Mouse (Mus musculus) neural tube, embryonic 15.5 days (tissue): ENCODE data around the gene Gm49373. TPM values are rescaled to one million over a fixed set of nuclear protein-coding genes. Genes with fewer than 3 reads are reported as not detected.
"Not testable (repeated sequence)": the region's sequence is repeated elsewhere in the genome, so short reads cannot be mapped to it uniquely, and the experiment has no call there.

ENCODE experiments used
- ATAC-seq: fragments of 200-750 bp; cut with Nextera tagmentation; 2 replicates; pipeline ENCODE4 v1.8.0; 2017; ENCODE audit warnings: mild to moderate bottlenecking, moderate TSS enrichment, moderate library complexity; ENCODE audit not compliant: low FRiP score
- H3K27ac ChIP-seq: fragments of 300-500 bp; sonication (generic); replicated peaks from 2 replicates; pipeline ENCODE4 v1.5.1; 2015; ENCODE audit warnings: mild to moderate bottlenecking, inconsistent platforms
- H3K27me3 ChIP-seq: fragments of 300-500 bp; sonication (generic); replicated peaks from 2 replicates; pipeline ENCODE4 v1.6.1; 2015; ENCODE audit warnings: inconsistent platforms
- H3K36me3 ChIP-seq: fragments of 300-500 bp; sonication (generic); 2 replicates; pipeline ENCODE4 v1.6.1; 2015; ENCODE audit warnings: inconsistent platforms
- H3K4me1 ChIP-seq: fragments of 300-500 bp; sonication (generic); 2 replicates; pipeline ENCODE4 v1.6.1; 2015; ENCODE audit warnings: inconsistent platforms
- H3K4me2 ChIP-seq: fragments of 300-500 bp; sonication (generic); 2 replicates; pipeline ENCODE4 v1.6.1; 2015; ENCODE audit warnings: inconsistent platforms, mild to moderate bottlenecking, moderate library complexity
- H3K4me3 ChIP-seq: fragments of 300-500 bp; sonication (generic); replicated peaks from 2 replicates; pipeline ENCODE4 v1.5.1; 2015; ENCODE audit warnings: mild to moderate bottlenecking, inconsistent platforms
- H3K9ac ChIP-seq: fragments of 300-500 bp; sonication (generic); replicated peaks from 2 replicates; pipeline ENCODE4 v1.6.1; 2015; ENCODE audit warnings: mild to moderate bottlenecking, inconsistent platforms
- H3K9me3 ChIP-seq: fragments of 300-500 bp; sonication (generic); replicated peaks from 2 replicates; pipeline ENCODE4 v1.6.1; 2016; ENCODE audit warnings: inconsistent platforms
- WGBS: fragments of 180-500 bp; shearing (Covaris S2); methylation state at CpG from one replicate; pipeline ENCODE4 v1.1.7; 2015; ENCODE audit warnings: mixed read lengths; 5-methylcytosine and 5-hydroxymethylcytosine counted together
- polyA plus RNA-seq: library from polyadenylated mRNA; unstranded; fragments of >200 nt; fragmentation: Nextera tagmentation; extraction: Ambion mirVana; gene quantifications from 2 replicates; pipeline ENCODE4 v1.2.1, GENCODE M21; 2015

The Gm49373 gene
- polyA plus RNA-seq, 1 experiment from 2014 or later, result 2.2 TPM

GRCm38 (mm10) chr9:21067006-21067684 lies 5.8 kb downstream of the Gm49373 start, which contains the start of gene Zglp1:
Gene Zglp1 (minus strand): TSS chr9:21067093.
- H3K4me3 ChIP-seq, result no peak within 1 kb of the TSS
- no peak within 1 kb of the TSS for H3K9ac ChIP-seq
- no peak within 1 kb of the TSS for H3K4me2 ChIP-seq
- ATAC-seq, result no peak
- H3K36me3 ChIP-seq, result peaks cover 48% of the 10 kb centered on the region
- no peaks in the 10 kb centered on the region for H3K9me3 ChIP-seq
- WGBS, result 89% methylated on average over 26 of the region's 27 CpGs
- no peak within 1 kb of the TSS for H3K27ac ChIP-seq
- H3K4me1 ChIP-seq, result peaks cover 7% of the 10 kb centered on the region
- no peaks in the 10 kb centered on the region for H3K27me3 ChIP-seq

- H3K4me2 ChIP-seq, result no peak overlapping the region
- no peaks in the 10 kb centered on the region for H3K9me3 ChIP-seq
- H3K4me3 ChIP-seq, result no peak overlapping the region
- no peaks in the 10 kb centered on the region for H3K4me1 ChIP-seq
- no peak overlapping the region for H3K9ac ChIP-seq
- ATAC-seq, result no peak
- H3K36me3 ChIP-seq, result peaks cover 39% of the 10 kb centered on the region
- H3K27ac ChIP-seq, result no peak overlapping the region
- no peaks in the 10 kb centered on the region for H3K27me3 ChIP-seq
- 98% methylated on average over 2 of the region's 2 CpGs for WGBS
Observed at GRCm38 (mm10) chr9:21062928-21063327, 10.0 kb downstream of the Gm49373 start.

GRCm38 (mm10) chr9:21051578-21051977 lies 21.3 kb downstream of the Gm49373 start:
- ATAC-seq, result no peak
- WGBS, result 67% methylated on average over 10 of the region's 10 CpGs

GRCm38 (mm10) chr9:21045235-21045634 lies 27.7 kb downstream of the Gm49373 start:
- Histone ChIP-seq H3K4me2 (no peak overlapping the region), H3K4me3 (no peak overlapping the region), H3K27ac (no peak overlapping the region), H3K4me1 (no peaks in the 10 kb centered on the region), H3K36me3 (no peaks in the 10 kb centered on the region), H3K9ac (no peak overlapping the region), H3K27me3 (peaks cover 5% of the 10 kb centered on the region), H3K9me3 (no peaks in the 10 kb centered on the region)
- WGBS, result 83% methylated on average over 3 of the region's 3 CpGs
- no peak for ATAC-seq

More at GRCm38 (mm10) chr9:21051578-21051977, 21.3 kb downstream of the Gm49373 start:
- H3K27ac ChIP-seq, result no peak overlapping the region
- H3K27me3 ChIP-seq, result peaks cover 4% of the 10 kb centered on the region; the same call in 1 of the 2 replicates
- no peak overlapping the region for H3K4me3 ChIP-seq
- no peaks in the 10 kb centered on the region for H3K4me1 ChIP-seq
- H3K36me3 ChIP-seq, result no peaks in the 10 kb centered on the region
- H3K4me2 ChIP-seq, result no peak overlapping the region
- H3K9ac ChIP-seq, result no peak overlapping the region
- no peaks in the 10 kb centered on the region for H3K9me3 ChIP-seq

GRCm38 (mm10) chr9:21044785-21045184 lies 28.1 kb downstream of the Gm49373 start:
- 59% methylated on average over 1 of the region's 1 CpGs for WGBS
- not testable (repeated sequence) for H3K4me2 ChIP-seq, ATAC-seq, H3K4me1 ChIP-seq, H3K4me3 ChIP-seq, H3K36me3 ChIP-seq, H3K9ac ChIP-seq, H3K9me3 ChIP-seq, H3K27me3 ChIP-seq, H3K27ac ChIP-seq

- Histone ChIP-seq H3K4me2 (no peak overlapping the region), H3K27ac (no peak overlapping the region), H3K4me1 (no peaks in the 10 kb centered on the region), H3K4me3 (no peak overlapping the region), H3K9me3 (no peaks in the 10 kb centered on the region), H3K9ac (no peak overlapping the region), H3K36me3 (no peaks in the 10 kb centered on the region), H3K27me3 (peaks cover 22% of the 10 kb centered on the region)
- 87% methylated on average over 4 of the region's 4 CpGs for WGBS
- ATAC-seq, result no peak
Observed at GRCm38 (mm10) chr9:21043563-21043962, 29.3 kb downstream of the Gm49373 start.

GRCm38 (mm10) chr9:21041308-21041707 lies 31.6 kb downstream of the Gm49373 start:
- no peak overlapping the region for H3K9ac ChIP-seq
- no peak overlapping the region for H3K27ac ChIP-seq
- ATAC-seq, result no peak
- no peaks in the 10 kb centered on the region for H3K36me3 ChIP-seq
- H3K4me3 ChIP-seq, result no peak overlapping the region
- WGBS, result 54% methylated on average over 4 of the region's 4 CpGs
- H3K27me3 ChIP-seq, result peaks cover 44% of the 10 kb centered on the region
- H3K9me3 ChIP-seq, result no peaks in the 10 kb centered on the region
- H3K4me2 ChIP-seq, result no peak overlapping the region
- H3K4me1 ChIP-seq, result peaks cover 19% of the 10 kb centered on the region

- no peaks in the 10 kb centered on the region for H3K9me3 ChIP-seq
- 72% methylated on average over 3 of the region's 3 CpGs for WGBS
- no peak overlapping the region for H3K4me3 ChIP-seq
- no peaks in the 10 kb centered on the region for H3K36me3 ChIP-seq
- no peak overlapping the region for H3K9ac ChIP-seq
- peaks cover 34% of the 10 kb centered on the region for H3K4me1 ChIP-seq
- H3K4me2 ChIP-seq, result no peak overlapping the region
- peaks cover 59% of the 10 kb centered on the region for H3K27me3 ChIP-seq
- ATAC-seq, result no peak
- H3K27ac ChIP-seq, result no peak overlapping the region
Observed at GRCm38 (mm10) chr9:21039779-21040178, 33.1 kb downstream of the Gm49373 start.

GRCm38 (mm10) chr9:21037481-21037891 lies 35.4 kb downstream of the Gm49373 start:
- no peaks in the 10 kb centered on the region for H3K9me3 ChIP-seq
- peaks cover 80% of the 10 kb centered on the region for H3K27me3 ChIP-seq
- peaks cover 52% of the 10 kb centered on the region for H3K4me1 ChIP-seq
- H3K36me3 ChIP-seq, result no peaks in the 10 kb centered on the region
- WGBS, result under 1% methylated on average over 31 of the region's 31 CpGs
- peak; percentile 70 for ATAC-seq
- H3K9ac ChIP-seq, result peak overlapping the region; percentile 72
- no peak overlapping the region for H3K27ac ChIP-seq
- H3K4me3 ChIP-seq, result peak overlapping the region; percentile 51
- peak overlapping the region; percentile 85 for H3K4me2 ChIP-seq

GRCm38 (mm10) chr9:21036666-21037065 lies 36.2 kb downstream of the Gm49373 start:
- H3K27me3 ChIP-seq, result peaks cover 85% of the 10 kb centered on the region
- WGBS, result 3% methylated on average over 22 of the region's 22 CpGs
- H3K36me3 ChIP-seq, result no peaks in the 10 kb centered on the region
- H3K4me2 ChIP-seq, result peak overlapping the region; percentile 85
- ATAC-seq, result no peak
- H3K4me3 ChIP-seq, result peak overlapping the region; percentile 51
- H3K4me1 ChIP-seq, result peaks cover 60% of the 10 kb centered on the region
- no peak overlapping the region for H3K27ac ChIP-seq
- H3K9me3 ChIP-seq, result no peaks in the 10 kb centered on the region
- peak overlapping the region; percentile 72; the same call in 1 of the 2 replicates for H3K9ac ChIP-seq

GRCm38 (mm10) chr9:21036161-21036560 lies 36.7 kb downstream of the Gm49373 start:
- Histone ChIP-seq H3K27me3 (peaks cover 85% of the 10 kb centered on the region), H3K4me2 (peak overlapping the region; percentile 85), H3K27ac (no peak overlapping the region), H3K9me3 (no peaks in the 10 kb centered on the region), H3K36me3 (no peaks in the 10 kb centered on the region), H3K9ac (no peak overlapping the region), H3K4me1 (peaks cover 65% of the 10 kb centered on the region), H3K4me3 (peak overlapping the region; percentile 51)
- WGBS, result 7% methylated on average over 20 of the region's 20 CpGs
- ATAC-seq, result no peak

- Histone ChIP-seq H3K36me3 (no peaks in the 10 kb centered on the region), H3K4me3 (peak overlapping the region; percentile 51), H3K9me3 (no peaks in the 10 kb centered on the region), H3K27ac (no peak overlapping the region), H3K9ac (no peak overlapping the region), H3K4me2 (peak overlapping the region; percentile 85), H3K27me3 (peaks cover 84% of the 10 kb centered on the region), H3K4me1 (peaks cover 71% of the 10 kb centered on the region)
- ATAC-seq, result no peak
- WGBS, result 20% methylated on average over 9 of the region's 9 CpGs
Observed at GRCm38 (mm10) chr9:21035586-21035985, 37.3 kb downstream of the Gm49373 start.
